ENCODE assay signal across 15 mouse cellular contexts in genomic region chr9:67722378-67722777, GRCm38 (mm10). TPM values are rescaled to one million over a fixed set of nuclear protein-coding genes. Genes with fewer than 3 reads are reported as not detected.
A peak's percentile ranks its signal among the peaks of the same experiment; 100 is the strongest.
DNase-seq lines count a peak whose midpoint lies in the region; TF ChIP-seq lines count a peak whose summit lies in the region.
"Had no signal": no experiment of that assay in that cellular context is flagged by ENCODE, and none has a peak within 500 bp of the region (broad histone marks: within the 10 kb centered on the region; RNA-seq: fewer than 3 reads in every experiment).

No protein-coding gene starts in this region.

- no peak for TF ChIP-seq CTCF in gastrocnemius, adult 2 months (IDR thresholded peaks at IDR 0.05)
- TF ChIP-seq CTCF in thymus, adult 2 months (IDR thresholded peaks at IDR 0.05; ENCODE audit: borderline replicate concordance, control insufficient read depth, extremely low read depth, insufficient read depth, low read length, poor library complexity), result no peak

- H3K27ac ChIP-seq in gastrocnemius, adult 2 months, result no peak overlapping the region
- H3K27ac ChIP-seq in thymus, adult 2 months (ENCODE audit: control insufficient read depth, insufficient read depth, low read length), result no peak overlapping the region
- H3K27ac ChIP-seq: embryonic facial prominence, embryonic 12.5 days; hindbrain, embryonic 10.5 days had no signal

- no peaks in the 10 kb centered on the region for H3K27me3 ChIP-seq in thymus, adult 2 months (ENCODE audit: control insufficient read depth, insufficient read depth, low read length)
- H3K27me3 ChIP-seq: embryonic facial prominence, embryonic 12.5 days had no signal

- intact Hi-C loops in gastrocnemius, adult 2 months (cut with DNase I), result no loop called here

- no peaks in the 10 kb centered on the region for H3K4me1 ChIP-seq in thymus, adult 2 months (replicated peaks; ENCODE audit: control insufficient read depth, insufficient read depth, low read length)
- H3K4me1 ChIP-seq: embryonic facial prominence, embryonic 12.5 days had no signal

- peak; percentile 30 for DNase-seq in layer of hippocampus, adult 11-12 months (ENCODE audit: low spot score)
- DNase-seq in layer of hippocampus, postnatal 10 days (ENCODE audit: low spot score in 2 of 2), result no peak
- DNase-seq in 3T3-L1 (ENCODE audit: low read depth, low spot score), result peak; percentile 73
- DNase-seq in adrenal gland, postnatal 14 days, result peak; percentile 41
- DNase-seq in layer of hippocampus, adult 8-10 months (ENCODE audit: low spot score in 2 of 2), result peak; percentile 28 to 39
- no peak for DNase-seq in gastrocnemius, adult 2 months
- DNase-seq in spleen, postnatal 36 days (ENCODE audit: low spot score in 2 of 2), result no peak
- no peak for DNase-seq in thymus, adult 2 months
- DNase-seq: cerebellum, adult 2 months; kidney, adult 8-10 months; lung, adult 2 months had no signal

- TF ChIP-seq POLR2A in thymus, adult 2 months (IDR thresholded peaks at IDR 0.05; ENCODE audit: control insufficient read depth, extremely low read depth, insufficient read depth, low read length, poor library complexity), result no peak

- no peaks in the 10 kb centered on the region for H3K36me3 ChIP-seq in thymus, adult 2 months (ENCODE audit: control insufficient read depth, insufficient read depth, low read length)
- H3K36me3 ChIP-seq: embryonic facial prominence, embryonic 12.5 days; hindbrain, embryonic 10.5 days had no signal

- H3K4me3 ChIP-seq in gastrocnemius, adult 2 months, result no peak overlapping the region
- no peak overlapping the region for H3K4me3 ChIP-seq in thymus, adult 2 months (ENCODE audit: control insufficient read depth, insufficient read depth, low read length)
- H3K4me3 ChIP-seq: embryonic facial prominence, embryonic 12.5 days; hindbrain, embryonic 10.5 days had no signal

- 71% methylated on average over 8 of the region's 8 CpGs for WGBS in thymus, adult 2 months

RNA-seq across cellular contexts. Expression of gene C2cd4b, which starts 36.9 kb away (rescaled TPM):
- total RNA-seq in layer of hippocampus, postnatal 10 days (2021), result 1 to 10 TPM; 2.0 to 2.3 TPM
- 0.45 and 0.78 TPM in 2 replicates for total RNA-seq in adrenal gland, postnatal 14 days (2021)
- total RNA-seq in layer of hippocampus, adult 8-10 months (2022), result 1 to 10 TPM; 4.7 to 7.5 (median 5.5) TPM
- total RNA-seq in gastrocnemius, adult 2 months (2021), result not detected
- 1.7 and 2.7 TPM in 2 replicates for polyA plus RNA-seq in thymus, adult 2 months (2012; rRNA removed)
- total RNA-seq: neutrophil, adult 5-6 weeks had no signal
- polyA plus RNA-seq: activated CD4-positive, CD25-positive, alpha-beta regulatory T cell, adult 4 months had no signal

Comparison
In these comparisons a context has a peak if more than half of its experiments do, and no peak if none do; other contexts are left out.
1. DNase-seq: peak in layer of hippocampus, adult 11-12 months (single experiment), 3T3-L1 (single experiment), adrenal gland, postnatal 14 days (single experiment) and layer of hippocampus, adult 8-10 months (2 of 2); none in layer of hippocampus, postnatal 10 days (0 of 2), gastrocnemius, adult 2 months (single experiment), spleen, postnatal 36 days (0 of 2) and thymus, adult 2 months (single experiment).